Mouse (Mus musculus) B cell, adult 2 months (primary cell): ENCODE measurements at regions not wholly inside any gene's neighbourhood (a gene's known extent, or its start where the extent isn't known, plus 50 kb on each side); places are given as distances from the start of the nearest gene placed in this dataset.
A peak's percentile ranks its signal among the peaks of the same experiment; 100 is the strongest.

Experiments
- DNase-seq, 2 experiments: peaks; one replicate each; pipeline ENCODE4 v3.0.0; 2022

GRCm38 (mm10) chr7:31208237-31209054 is 52.8 kb upstream of the Gramd1a start:
- peak; percentile 82 for DNase-seq

GRCm38 (mm10) chr7:31207563-31208236 is 52.0 kb upstream of the Gramd1a start:
- no peak for DNase-seq
